Mouse (Mus musculus): ENCODE results near the gene Pnpla2. TPM values are rescaled to one million over a fixed set of nuclear protein-coding genes. Genes with fewer than 3 reads are reported as not detected.

Pnpla2 gene
- polyA plus RNA-seq, 1 experiment from 2014 or later = 57.5 TPM

DNA sequence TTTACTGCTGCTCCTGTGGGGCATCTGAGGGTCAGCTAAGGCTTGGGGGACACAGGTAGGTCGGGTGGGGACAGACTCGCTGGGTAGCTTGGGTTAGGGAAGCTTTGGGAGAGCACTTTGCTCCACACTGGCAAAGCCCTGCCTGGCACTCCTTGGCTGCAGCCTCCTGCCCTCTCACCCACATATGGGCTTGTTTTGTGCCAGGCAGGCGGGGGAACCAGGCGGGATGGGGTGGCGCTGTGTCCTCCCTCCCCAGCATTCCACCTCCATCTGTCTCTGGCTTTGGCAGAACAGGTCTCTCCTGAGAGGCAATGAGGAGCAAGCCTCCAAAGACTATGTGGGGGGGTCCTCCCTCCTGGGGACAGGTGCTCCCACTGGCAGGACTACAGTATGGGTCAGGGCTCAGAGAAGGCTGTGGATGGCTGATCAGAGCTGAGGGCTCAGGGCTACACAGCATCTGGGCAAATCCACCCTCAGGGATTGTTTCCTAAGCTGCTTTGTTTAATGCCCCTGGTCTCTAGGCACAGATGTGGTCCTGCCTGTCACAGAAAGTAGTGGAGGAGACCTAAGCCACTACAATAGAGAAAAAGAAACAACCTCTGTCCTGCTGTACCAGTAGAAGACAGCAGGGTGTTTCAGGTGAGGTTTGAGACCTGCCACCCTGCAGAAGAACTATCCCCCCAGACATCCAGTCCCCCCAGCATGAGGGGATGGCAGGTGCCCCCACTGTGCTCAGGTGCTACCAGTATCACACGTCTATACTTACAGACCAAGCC is 22.1 kb upstream of the Pnpla2 start:
- WGBS = 88% methylated on average over 6 of the region's 6 CpGs

DNA sequence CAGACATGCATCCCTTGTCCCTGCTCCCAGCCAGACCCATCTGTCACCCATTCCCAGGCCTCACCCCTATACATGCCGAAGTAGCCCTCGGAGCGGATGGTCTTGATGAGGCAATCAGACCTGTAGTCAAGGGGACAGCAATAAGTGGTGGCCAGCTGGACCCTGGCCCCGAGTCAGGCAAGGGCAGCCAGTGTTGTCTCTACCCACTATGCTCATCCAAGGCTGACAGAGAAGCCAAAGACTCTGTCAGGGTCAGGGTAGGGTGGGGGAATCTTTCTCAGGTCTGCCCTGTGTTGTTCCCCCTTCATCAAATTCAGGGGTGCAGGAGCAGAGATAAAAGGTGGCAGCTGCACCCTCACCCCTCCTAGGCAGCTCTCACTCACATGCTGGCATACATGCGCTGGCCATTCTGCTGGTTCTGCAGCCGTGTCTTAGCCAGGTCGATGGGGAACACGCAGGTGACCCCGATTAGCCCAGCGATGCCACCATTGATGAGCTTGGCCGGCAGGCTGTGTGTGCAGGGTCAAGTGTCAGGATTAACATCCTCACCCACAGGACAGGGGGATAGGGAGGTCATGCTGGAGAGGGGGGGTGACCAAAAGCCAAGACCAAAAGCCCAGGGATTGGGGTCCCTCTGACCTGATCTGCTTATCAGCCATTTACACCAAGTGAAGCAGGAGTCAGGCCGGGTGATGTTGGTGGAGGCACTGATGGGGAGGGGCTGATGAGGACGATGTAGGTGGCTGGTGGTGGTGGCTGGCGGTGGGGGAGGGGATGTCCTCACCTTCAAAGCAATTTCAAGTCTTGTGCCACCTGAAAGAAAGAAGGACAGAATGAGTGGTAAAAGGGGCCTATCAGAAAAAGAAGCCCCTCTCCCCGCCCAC is 21.2 kb upstream of the Pnpla2 start:
- peaks cover 58% of the 10 kb centered on the region for H3K4me1 ChIP-seq (replicated peaks)

More for the DNA sequence above, 22.1 kb upstream of the Pnpla2 start:
- H3K27me3 ChIP-seq = no peaks in the 10 kb centered on the region
- no peak overlapping the region for H3K4me2 ChIP-seq
- H3K4me3 ChIP-seq = no peak overlapping the region
- no peak for ATAC-seq (replicated peaks; ENCODE audit: insufficient number of reproducible peaks, insufficient read depth, low FRiP score, low read depth)
- H3K9me3 ChIP-seq (replicated peaks) = no peaks in the 10 kb centered on the region
- no peak overlapping the region for H3K9ac ChIP-seq
- no peak overlapping the region for H3K27ac ChIP-seq
- H3K36me3 ChIP-seq = peaks cover 8% of the 10 kb centered on the region
- peaks cover 64% of the 10 kb centered on the region for H3K4me1 ChIP-seq (replicated peaks)

DNA sequence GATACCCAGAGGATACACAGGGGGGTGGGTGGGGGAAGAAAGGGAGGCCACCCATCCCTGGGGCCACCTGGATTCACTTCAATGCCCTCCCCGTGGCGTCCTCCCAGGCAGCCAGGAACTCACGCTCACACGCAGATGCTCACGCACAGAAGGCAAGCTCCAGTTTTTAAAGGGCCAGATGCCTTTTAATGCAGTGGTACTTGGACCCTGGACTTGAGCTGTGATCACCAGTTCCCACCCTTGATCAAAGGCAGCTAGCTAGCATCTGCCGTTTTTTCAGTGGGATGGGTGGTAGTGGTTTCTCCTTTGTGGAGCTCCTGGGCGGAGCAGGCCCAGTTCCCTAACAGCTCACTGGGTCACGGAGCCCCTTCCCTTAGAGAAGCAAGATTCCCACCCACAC is 20.5 kb upstream of the Pnpla2 start:
- Histone ChIP-seq H3K27me3 (no peaks in the 10 kb centered on the region), H3K9ac (peak overlapping the region; percentile 61), H3K36me3 (peaks cover 22% of the 10 kb centered on the region), H3K4me2 (peak overlapping the region; percentile 86), H3K4me1 (replicated peaks) (peaks cover 51% of the 10 kb centered on the region), H3K4me3 (peak overlapping the region; percentile 58), H3K9me3 (replicated peaks) (no peaks in the 10 kb centered on the region), H3K27ac (peak overlapping the region; percentile 69)
- WGBS = 12% methylated on average over 8 of the region's 8 CpGs
- no peak for ATAC-seq (replicated peaks; ENCODE audit: insufficient number of reproducible peaks, insufficient read depth, low FRiP score, low read depth)

More for the DNA sequence above, 21.2 kb upstream of the Pnpla2 start:
- Histone ChIP-seq H3K27ac (no peak overlapping the region), H3K9me3 (replicated peaks) (no peaks in the 10 kb centered on the region), H3K27me3 (no peaks in the 10 kb centered on the region), H3K9ac (peak overlapping the region; percentile 61), H3K4me3 (peak overlapping the region; percentile 58), H3K36me3 (peaks cover 14% of the 10 kb centered on the region), H3K4me2 (peak overlapping the region; percentile 86)
- WGBS = 74% methylated on average over 15 of the region's 15 CpGs
- no peak for ATAC-seq (replicated peaks; ENCODE audit: insufficient number of reproducible peaks, insufficient read depth, low FRiP score, low read depth)

DNA sequence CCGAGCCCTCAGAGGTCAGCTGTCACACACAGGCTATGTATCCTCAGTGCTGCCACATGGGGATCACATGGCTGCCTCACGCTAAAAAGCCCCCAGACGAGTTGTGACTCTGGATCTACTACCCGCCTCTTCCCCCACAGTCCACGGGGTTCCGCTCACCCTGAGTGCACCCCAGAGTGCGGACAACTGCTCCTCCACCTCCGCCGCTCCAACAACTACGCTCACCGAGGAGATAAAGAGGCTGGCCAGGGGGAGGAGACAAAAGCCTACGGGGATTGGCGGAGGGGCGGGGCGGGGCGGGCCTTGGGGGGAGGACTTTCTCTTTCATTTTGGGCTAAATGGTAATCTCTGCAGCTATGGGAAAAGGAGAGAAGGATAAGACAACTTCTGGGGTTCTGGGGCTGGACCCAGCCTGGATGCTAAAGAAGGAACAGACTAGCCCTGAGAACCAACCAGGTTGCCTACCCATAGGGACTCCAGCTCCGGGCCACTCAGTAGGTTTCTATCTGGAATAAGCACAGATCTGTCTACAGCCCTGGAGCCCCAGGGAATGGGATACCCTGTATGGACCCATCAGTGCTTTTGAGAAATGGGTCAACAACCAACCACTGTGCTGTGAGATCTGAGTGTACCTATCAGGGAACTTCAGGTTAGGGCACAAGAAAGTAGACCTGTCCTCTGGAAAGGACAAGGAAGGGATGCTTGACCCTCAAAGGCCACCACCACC is 19.7 kb upstream of the Pnpla2 start:
- Histone ChIP-seq H3K27me3 (no peaks in the 10 kb centered on the region), H3K9me3 (replicated peaks) (no peaks in the 10 kb centered on the region), H3K36me3 (peaks cover 22% of the 10 kb centered on the region), H3K9ac (peak overlapping the region; percentile 61), H3K4me1 (replicated peaks) (peaks cover 43% of the 10 kb centered on the region), H3K27ac (peak overlapping the region; percentile 69), H3K4me3 (peak overlapping the region; percentile 58), H3K4me2 (peak overlapping the region; percentile 86)
- ATAC-seq (replicated peaks; ENCODE audit: insufficient number of reproducible peaks, insufficient read depth, low FRiP score, low read depth) = 0 out of 2 replicates have a peak, but pooled peaks have one; percentile 11
- 4% methylated on average over 17 of the region's 17 CpGs for WGBS

GRCm38 (mm10) chr7:141435856-141436522 is 19.0 kb upstream of the Pnpla2 start:
- H3K4me3 ChIP-seq = no peak overlapping the region
- no peaks in the 10 kb centered on the region for H3K9me3 ChIP-seq (replicated peaks)
- no peak overlapping the region for H3K9ac ChIP-seq
- H3K27ac ChIP-seq = no peak overlapping the region
- 83% methylated on average over 9 of the region's 9 CpGs for WGBS
- H3K27me3 ChIP-seq = no peaks in the 10 kb centered on the region
- H3K36me3 ChIP-seq = peaks cover 22% of the 10 kb centered on the region
- no peak for ATAC-seq (replicated peaks; ENCODE audit: insufficient number of reproducible peaks, insufficient read depth, low FRiP score, low read depth)
- peak overlapping the region; percentile 86 for H3K4me2 ChIP-seq
- H3K4me1 ChIP-seq (replicated peaks) = peaks cover 47% of the 10 kb centered on the region

DNA sequence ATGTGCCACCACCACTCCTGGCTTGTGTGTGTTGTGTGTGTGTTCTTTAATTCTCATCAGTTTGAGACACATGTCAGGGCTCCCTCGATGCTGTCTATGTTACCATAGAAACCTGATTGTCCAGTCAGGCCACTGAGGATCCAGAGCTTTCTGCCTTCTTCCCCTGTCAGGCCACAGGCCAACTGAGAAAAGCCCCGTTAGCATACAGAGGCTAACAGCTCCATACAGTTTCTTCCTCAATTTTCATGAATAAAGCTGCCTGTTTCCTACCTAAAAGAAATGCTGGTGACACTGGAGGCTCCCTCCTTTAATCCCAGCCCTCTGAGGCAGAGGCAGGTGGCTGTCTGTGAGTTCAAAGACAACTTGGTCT is 18.5 kb upstream of the Pnpla2 start:
- 65% methylated on average over 2 of the region's 2 CpGs for WGBS
- H3K4me1 ChIP-seq (replicated peaks) = peaks cover 50% of the 10 kb centered on the region
- H3K9ac ChIP-seq = peak overlapping the region; percentile 71; the same call in 1 of the 2 replicates
- no peaks in the 10 kb centered on the region for H3K9me3 ChIP-seq (replicated peaks)
- H3K27me3 ChIP-seq = no peaks in the 10 kb centered on the region
- ATAC-seq (replicated peaks; ENCODE audit: insufficient number of reproducible peaks, insufficient read depth, low FRiP score, low read depth) = no peak
- peaks cover 22% of the 10 kb centered on the region for H3K36me3 ChIP-seq
- peak overlapping the region; percentile 89 for H3K4me2 ChIP-seq
- peak overlapping the region; percentile 63 for H3K4me3 ChIP-seq
- no peak overlapping the region for H3K27ac ChIP-seq

GRCm38 (mm10) chr7:141437178-141438120 is 17.5 kb upstream of the Pnpla2 start, which contains the start of gene Slc25a22:
Gene Slc25a22 (minus strand): TSS chr7:141437892.
- H3K36me3 ChIP-seq = peaks cover 22% of the 10 kb centered on the region
- peak within 1 kb of the TSS; percentile 63 for H3K4me3 ChIP-seq
- no peaks in the 10 kb centered on the region for H3K9me3 ChIP-seq (replicated peaks)
- H3K4me2 ChIP-seq = peak within 1 kb of the TSS; percentile 89
- 6% methylated on average over 53 of the region's 53 CpGs for WGBS
- H3K27me3 ChIP-seq = no peaks in the 10 kb centered on the region
- H3K4me1 ChIP-seq (replicated peaks) = peaks cover 55% of the 10 kb centered on the region
- peak within 1 kb of the TSS; percentile 71 for H3K9ac ChIP-seq
- peak within 1 kb of the TSS; percentile 57 for H3K27ac ChIP-seq
- peak; percentile 68 for ATAC-seq (replicated peaks; ENCODE audit: insufficient number of reproducible peaks, insufficient read depth, low FRiP score, low read depth)

- H3K27me3 ChIP-seq = no peaks in the 10 kb centered on the region
- 91% methylated on average over 12 of the region's 12 CpGs for WGBS
- H3K9ac ChIP-seq = no peak overlapping the region
- no peak for ATAC-seq (replicated peaks; ENCODE audit: insufficient number of reproducible peaks, insufficient read depth, low FRiP score, low read depth)
- no peak overlapping the region for H3K4me3 ChIP-seq
- H3K4me1 ChIP-seq (replicated peaks) = peaks cover 62% of the 10 kb centered on the region
- H3K36me3 ChIP-seq = peaks cover 15% of the 10 kb centered on the region
- no peaks in the 10 kb centered on the region for H3K9me3 ChIP-seq (replicated peaks)
- H3K4me2 ChIP-seq = no peak overlapping the region
- no peak overlapping the region for H3K27ac ChIP-seq
Measured at GRCm38 (mm10) chr7:141438201-141438968, 16.6 kb upstream of the Pnpla2 start.

- H3K9ac ChIP-seq = no peak overlapping the region; the same call in 1 of the 2 replicates
- ATAC-seq (replicated peaks; ENCODE audit: insufficient number of reproducible peaks, insufficient read depth, low FRiP score, low read depth) = no peak
- peaks cover 61% of the 10 kb centered on the region for H3K4me1 ChIP-seq (replicated peaks)
Measured at GRCm38 (mm10) chr7:141439140-141439679, 15.8 kb upstream of the Pnpla2 start.

More at GRCm38 (mm10) chr7:141439140-141439679, 15.8 kb upstream of the Pnpla2 start:
- 94% methylated on average over 10 of the region's 10 CpGs for WGBS
- no peaks in the 10 kb centered on the region for H3K27me3 ChIP-seq
- H3K9me3 ChIP-seq (replicated peaks) = no peaks in the 10 kb centered on the region
- no peak overlapping the region for H3K4me2 ChIP-seq
- H3K36me3 ChIP-seq = peaks cover 14% of the 10 kb centered on the region
- H3K27ac ChIP-seq = no peak overlapping the region
- no peak overlapping the region for H3K4me3 ChIP-seq
